Mouse (Mus musculus) megakaryocyte, embryonic 14.5 days (primary cell): ENCODE data around the gene Kcnh1.

Source experiments
- FLI1 ChIP-seq: IDR thresholded peaks from 2 replicates; pipeline ENCODE4 v1.6.1; 2012; ENCODE audit warnings: low read length, inconsistent platforms, mixed read lengths
- GATA1 ChIP-seq: IDR thresholded peaks from 3 replicates; pipeline ENCODE4 v1.6.1; 2012; ENCODE audit warnings: mixed read lengths, low read length, inconsistent platforms, borderline replicate concordance

DNA sequence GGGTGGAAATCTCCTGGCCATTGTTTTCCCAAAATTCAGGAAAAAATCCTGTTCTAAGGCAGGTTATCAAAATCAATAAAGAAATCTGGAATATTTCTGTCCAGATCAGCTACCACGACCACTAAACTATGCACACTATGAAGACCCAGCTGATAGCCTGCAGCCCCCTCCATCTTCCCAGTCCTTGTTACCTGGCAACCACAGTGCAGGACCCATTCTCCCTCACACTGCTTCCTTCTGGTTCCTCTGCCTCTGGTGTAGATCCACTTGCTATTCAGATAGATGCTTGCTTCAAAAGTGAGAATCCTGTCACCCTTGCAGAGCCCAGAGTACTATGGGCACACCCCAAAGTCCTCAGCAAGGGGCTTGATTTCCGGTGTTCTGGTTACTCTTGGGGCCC is 351.5 kb downstream of the Kcnh1 start:
- no peak for TF ChIP-seq GATA1
- TF ChIP-seq FLI1: no peak
